Mouse (Mus musculus) lung, adult 2 months (tissue): ENCODE measurements around the gene Dtnb.

ENCODE experiments used
- CTCF ChIP-seq: fragments of 200-500 bp; IDR thresholded peaks from 2 replicates; pipeline ENCODE4 v1.5.1; 2011; ENCODE audit warnings: mild to moderate bottlenecking, low read length, control low read depth; ENCODE audit not compliant: insufficient read depth
- POLR2A ChIP-seq: fragments of 200-500 bp; IDR thresholded peaks from 2 replicates; pipeline ENCODE4 v1.6.1; 2011; ENCODE audit warnings: low read depth, mild to moderate bottlenecking, control low read depth, low read length, borderline replicate concordance; ENCODE audit errors: extremely low read depth

GRCm38 (mm10) chr12:3557414-3558319 is 14.5 kb upstream of the Dtnb start:
- no peak for TF ChIP-seq CTCF
- TF ChIP-seq POLR2A: no peak
